Mouse (Mus musculus): Measurements from ENCODE around the gene Mtx1. TPM values are rescaled to one million over a fixed set of nuclear protein-coding genes. Genes with fewer than 3 reads are reported as not detected.

The Mtx1 gene
- total RNA-seq, 2 experiments from 2014 or later = 45.3 to 57.8 TPM

GRCm38 (mm10) chr3:89215853-89216252 is 11.0 kb downstream of the Mtx1 start:
- peak; percentile 77 for ATAC-seq (ENCODE audit: poor library complexity, severe bottlenecking)

GRCm38 (mm10) chr3:89214681-89215411 is 12.0 kb downstream of the Mtx1 start, which contains the start of gene Thbs3:
Thbs3 (plus strand) TSS chr3:89215180.
- ATAC-seq (ENCODE audit: poor library complexity, severe bottlenecking) = no peak

- ATAC-seq (ENCODE audit: poor library complexity, severe bottlenecking) = peak; percentile 90
These were observed 12.9 kb downstream of the Mtx1 start for GRCm38 (mm10) chr3:89213803-89214530.

- ATAC-seq (ENCODE audit: poor library complexity, severe bottlenecking) = no peak
These were observed 16.2 kb downstream of the Mtx1 start for GRCm38 (mm10) chr3:89210731-89211130.

GRCm38 (mm10) chr3:89210162-89210561 is 16.7 kb downstream of the Mtx1 start:
- ATAC-seq (ENCODE audit: poor library complexity, severe bottlenecking) = no peak

GRCm38 (mm10) chr3:89209731-89210130 is 17.2 kb downstream of the Mtx1 start:
- no peak for ATAC-seq (ENCODE audit: poor library complexity, severe bottlenecking)

GRCm38 (mm10) chr3:89208736-89209135 is 18.2 kb downstream of the Mtx1 start:
- no peak for ATAC-seq (ENCODE audit: poor library complexity, severe bottlenecking)

GRCm38 (mm10) chr3:89208075-89208657 is 18.7 kb downstream of the Mtx1 start:
- no peak for ATAC-seq (ENCODE audit: poor library complexity, severe bottlenecking)

- ATAC-seq (ENCODE audit: poor library complexity, severe bottlenecking) = no peak
These were observed 20.2 kb downstream of the Mtx1 start for GRCm38 (mm10) chr3:89206695-89207094.

GRCm38 (mm10) chr3:89206079-89206478 is 20.8 kb downstream of the Mtx1 start:
- no peak for ATAC-seq (ENCODE audit: poor library complexity, severe bottlenecking)

GRCm38 (mm10) chr3:89203142-89203514 is 23.8 kb downstream of the Mtx1 start:
- no peak; the same call in 1 of the 2 replicates for ATAC-seq (ENCODE audit: poor library complexity, severe bottlenecking)

- peak; percentile 94 for ATAC-seq (ENCODE audit: poor library complexity, severe bottlenecking)
These were observed 24.4 kb downstream of the Mtx1 start, which contains the start of gene Gba for GRCm38 (mm10) chr3:89202253-89203141. Gba (plus strand) TSS chr3:89202928.

GRCm38 (mm10) chr3:89199839-89200238 is 27.0 kb downstream of the Mtx1 start:
- ATAC-seq (ENCODE audit: poor library complexity, severe bottlenecking) = no peak

- ATAC-seq (ENCODE audit: poor library complexity, severe bottlenecking) = peak; percentile 99
These were observed 30.7 kb downstream of the Mtx1 start for GRCm38 (mm10) chr3:89195979-89196877.

GRCm38 (mm10) chr3:89193853-89194252 is 33.0 kb downstream of the Mtx1 start:
- no peak for ATAC-seq (ENCODE audit: poor library complexity, severe bottlenecking)

- no peak for ATAC-seq (ENCODE audit: poor library complexity, severe bottlenecking)
These were observed 33.5 kb downstream of the Mtx1 start for GRCm38 (mm10) chr3:89193351-89193750.

- peak; percentile 55; the same call in 1 of the 2 replicates for ATAC-seq (ENCODE audit: poor library complexity, severe bottlenecking)
These were observed 36.5 kb downstream of the Mtx1 start for GRCm38 (mm10) chr3:89190436-89190835.

GRCm38 (mm10) chr3:89188478-89188875 is 38.4 kb downstream of the Mtx1 start:
- 0 out of 2 replicates have a peak, but pooled peaks have one; percentile 14 for ATAC-seq (ENCODE audit: poor library complexity, severe bottlenecking)

GRCm38 (mm10) chr3:89187690-89188477 is 39.0 kb downstream of the Mtx1 start:
- peak; percentile 28; the same call in 1 of the 2 replicates for ATAC-seq (ENCODE audit: poor library complexity, severe bottlenecking)

Data from megakaryocyte, adult 5-6 weeks (primary cell).